Mouse (Mus musculus) midbrain, embryonic 12.5 days (tissue): ENCODE results near the gene Ppp1r12a. TPM values are rescaled to one million over a fixed set of nuclear protein-coding genes. Genes with fewer than 3 reads are reported as not detected.

ENCODE experiments used
- ATAC-seq: fragments of 200-750 bp; cut with Nextera tagmentation; 2 replicates; pipeline ENCODE4 v1.8.0; 2017; ENCODE audit warnings: low read depth, moderate TSS enrichment, moderate library complexity; ENCODE audit not compliant: low FRiP score
- H3K27ac ChIP-seq: fragments of 300-500 bp; sonication (generic); replicated peaks from 2 replicates; pipeline ENCODE4 v1.5.1; 2016; ENCODE audit warnings: mild to moderate bottlenecking
- H3K27me3 ChIP-seq: fragments of 300-500 bp; sonication (generic); 2 replicates; pipeline ENCODE4 v1.6.1; 2016; ENCODE audit warnings: mild to moderate bottlenecking
- H3K36me3 ChIP-seq: fragments of 300-500 bp; sonication (generic); 2 replicates; pipeline ENCODE4 v1.6.1; 2016
- H3K4me1 ChIP-seq: fragments of 300-500 bp; sonication (generic); 2 replicates; pipeline ENCODE4 v1.6.1; 2016
- H3K4me2 ChIP-seq: fragments of 300-500 bp; sonication (generic); replicated peaks from 2 replicates; pipeline ENCODE4 v1.6.1; 2016; ENCODE audit warnings: mild to moderate bottlenecking, moderate library complexity
- H3K4me3 ChIP-seq: fragments of 300-500 bp; sonication (generic); 2 replicates; pipeline ENCODE4 v1.5.1; 2016; ENCODE audit warnings: mild to moderate bottlenecking
- H3K9ac ChIP-seq: fragments of 300-500 bp; sonication (generic); replicated peaks from 2 replicates; pipeline ENCODE4 v1.6.1; 2016; ENCODE audit warnings: mild to moderate bottlenecking, moderate library complexity
- H3K9me3 ChIP-seq: fragments of 300-500 bp; sonication (generic); 2 replicates; pipeline ENCODE4 v1.6.1; 2016; ENCODE audit warnings: mild to moderate bottlenecking
- WGBS: fragments of 180-500 bp; shearing (Covaris S2); methylation state at CpG from one replicate; pipeline ENCODE4 v1.1.7; 2016; 5-methylcytosine and 5-hydroxymethylcytosine counted together
- polyA plus RNA-seq: library from polyadenylated mRNA; unstranded; fragments of >200 nt; fragmentation: Nextera tagmentation; extraction: Ambion mirVana; gene quantifications from 2 replicates; pipeline ENCODE4 v1.2.1, GENCODE M21; 2016

The Ppp1r12a gene
- polyA plus RNA-seq, 1 experiment from 2014 or later = 90.9 TPM

GRCm38 (mm10) chr10:108298841-108299545, 137.0 kb downstream of the Ppp1r12a start:
- Histone ChIP-seq H3K4me3 (no peak overlapping the region), H3K9ac (no peak overlapping the region), H3K27ac (no peak overlapping the region), H3K9me3 (no peaks in the 10 kb centered on the region), H3K27me3 (no peaks in the 10 kb centered on the region), H3K4me2 (no peak overlapping the region), H3K36me3 (no peaks in the 10 kb centered on the region), H3K4me1 (0 out of 2 replicates have a peak, but pooled peaks cover 2% of the 10 kb centered on the region)
- WGBS = 87% methylated on average over 16 of the region's 17 CpGs
- no peak for ATAC-seq

DNA sequence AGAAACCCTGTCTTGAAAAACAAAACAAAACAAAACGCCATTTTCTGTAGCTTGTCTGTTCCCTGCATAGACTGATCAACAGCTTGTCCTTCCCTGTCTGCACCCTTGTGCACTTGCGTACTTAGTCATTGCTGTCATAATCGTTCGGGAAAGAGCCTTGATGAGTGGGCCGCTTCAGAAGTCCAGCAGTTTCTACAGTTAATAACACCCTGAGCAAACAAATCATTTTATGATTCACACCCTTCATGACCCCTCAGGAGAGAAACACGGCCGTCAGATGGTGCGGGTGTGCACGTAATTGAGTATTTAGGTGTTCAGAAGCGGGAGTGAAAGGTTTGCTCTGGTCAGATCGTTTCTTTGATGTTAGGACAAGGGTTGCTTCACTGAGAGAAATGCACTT, 137.8 kb downstream of the Ppp1r12a start:
- H3K36me3 ChIP-seq = no peaks in the 10 kb centered on the region
- no peak overlapping the region for H3K4me2 ChIP-seq
- H3K4me3 ChIP-seq = no peak overlapping the region
- 0 out of 2 replicates have a peak, but pooled peaks cover 2% of the 10 kb centered on the region for H3K4me1 ChIP-seq
- no peaks in the 10 kb centered on the region for H3K27me3 ChIP-seq
- no peak overlapping the region for H3K27ac ChIP-seq
- ATAC-seq = no peak
- no peak overlapping the region for H3K9ac ChIP-seq
- H3K9me3 ChIP-seq = no peaks in the 10 kb centered on the region
- 84% methylated on average over 11 of the region's 11 CpGs for WGBS

GRCm38 (mm10) chr10:108300843-108301242, 138.8 kb downstream of the Ppp1r12a start:
- Histone ChIP-seq H3K4me3 (no peak overlapping the region), H3K36me3 (no peaks in the 10 kb centered on the region), H3K9me3 (no peaks in the 10 kb centered on the region), H3K9ac (no peak overlapping the region), H3K4me2 (peak overlapping the region; percentile 32), H3K27ac (no peak overlapping the region), H3K4me1 (0 out of 2 replicates have a peak, but pooled peaks cover 2% of the 10 kb centered on the region), H3K27me3 (no peaks in the 10 kb centered on the region)
- WGBS = 12% methylated on average over 19 of the region's 19 CpGs
- peak; percentile 66 for ATAC-seq

GRCm38 (mm10) chr10:108307772-108308171, 145.8 kb downstream of the Ppp1r12a start:
- Histone ChIP-seq H3K9ac (no peak overlapping the region), H3K27ac (no peak overlapping the region), H3K36me3 (no peaks in the 10 kb centered on the region), H3K4me3 (no peak overlapping the region), H3K4me1 (no peaks in the 10 kb centered on the region), H3K4me2 (no peak overlapping the region), H3K27me3 (no peaks in the 10 kb centered on the region), H3K9me3 (no peaks in the 10 kb centered on the region)
- no peak for ATAC-seq
- 81% methylated on average over 11 of the region's 11 CpGs for WGBS

- no peaks in the 10 kb centered on the region for H3K36me3 ChIP-seq
- H3K27ac ChIP-seq = no peak overlapping the region
- 93% methylated on average over 5 of the region's 5 CpGs for WGBS
- no peak overlapping the region for H3K4me2 ChIP-seq
- no peak for ATAC-seq
- no peak overlapping the region for H3K9ac ChIP-seq
- H3K4me3 ChIP-seq = no peak overlapping the region
- H3K9me3 ChIP-seq = no peaks in the 10 kb centered on the region
- H3K27me3 ChIP-seq = no peaks in the 10 kb centered on the region
- H3K4me1 ChIP-seq = no peaks in the 10 kb centered on the region
Observed at GRCm38 (mm10) chr10:108310195-108310594, 148.2 kb downstream of the Ppp1r12a start.

DNA sequence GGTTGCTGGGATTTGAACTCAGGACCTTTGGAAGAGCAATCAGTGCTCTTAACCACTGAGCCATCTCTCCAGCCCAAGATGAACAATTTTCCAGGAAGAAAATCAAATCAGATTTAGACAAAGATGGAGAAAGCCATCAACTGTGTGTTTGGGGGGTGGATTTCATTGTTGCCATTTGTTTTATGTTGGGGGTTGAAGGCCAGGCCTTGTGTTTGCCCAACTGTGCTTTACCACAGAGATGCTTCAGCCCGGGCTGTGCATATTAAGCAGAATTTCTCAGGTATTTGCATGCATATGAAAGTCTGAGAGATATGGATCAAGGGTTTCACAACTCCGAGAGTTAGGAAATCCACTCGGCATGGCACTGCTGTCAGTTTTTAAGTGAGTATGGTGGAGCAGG, 149.4 kb downstream of the Ppp1r12a start:
- H3K4me2 ChIP-seq = no peak overlapping the region
- no peak for ATAC-seq
- WGBS = 90% methylated on average over 3 of the region's 3 CpGs

DNA sequence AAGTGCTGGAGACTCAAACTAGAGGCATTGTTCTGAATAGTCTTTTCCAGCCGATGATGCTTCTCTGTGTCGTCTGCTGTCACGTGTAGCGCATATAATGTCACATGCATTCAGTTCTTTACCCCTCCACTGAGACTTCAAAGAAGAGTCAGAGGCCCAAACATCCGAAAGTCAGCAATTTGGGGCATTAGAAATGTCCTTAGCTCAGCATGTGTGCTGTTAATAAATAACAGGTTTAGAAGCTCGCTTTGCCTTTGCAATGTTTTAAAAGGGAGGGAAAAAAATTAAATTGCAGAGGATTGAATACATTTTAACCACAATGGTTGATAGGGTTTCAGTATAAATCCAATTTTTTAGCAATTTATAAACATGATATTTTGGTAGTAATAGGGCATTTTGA, 151.9 kb downstream of the Ppp1r12a start:
- WGBS = 73% methylated on average over 6 of the region's 6 CpGs
- ATAC-seq = no peak
- no peak overlapping the region for H3K4me2 ChIP-seq

More for the DNA sequence above, 149.4 kb downstream of the Ppp1r12a start:
- H3K36me3 ChIP-seq = no peaks in the 10 kb centered on the region
- no peaks in the 10 kb centered on the region for H3K27me3 ChIP-seq
- no peak overlapping the region for H3K27ac ChIP-seq
- H3K4me3 ChIP-seq = no peak overlapping the region
- H3K9me3 ChIP-seq = no peaks in the 10 kb centered on the region
- H3K4me1 ChIP-seq = no peaks in the 10 kb centered on the region
- no peak overlapping the region for H3K9ac ChIP-seq

DNA sequence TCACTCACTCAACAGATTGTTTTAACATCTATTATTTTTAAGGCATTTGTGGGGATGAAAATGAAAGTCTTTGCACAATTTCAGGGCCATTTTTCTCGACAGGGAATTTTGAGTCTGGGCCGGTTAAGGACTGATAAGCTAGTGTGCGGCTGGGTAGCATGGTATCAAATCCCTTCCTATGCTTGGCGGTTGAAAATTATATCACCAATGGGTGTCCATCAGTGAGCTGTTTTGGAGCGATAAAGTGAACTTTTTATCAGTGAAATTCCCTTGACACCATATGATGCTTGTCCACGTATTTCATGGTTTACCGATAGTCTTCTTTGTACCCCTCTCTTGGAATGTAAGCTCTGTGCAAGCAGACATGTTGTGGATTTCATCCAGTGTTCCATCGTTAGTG, 152.4 kb downstream of the Ppp1r12a start:
- Histone ChIP-seq H3K4me1 (no peaks in the 10 kb centered on the region), H3K36me3 (no peaks in the 10 kb centered on the region), H3K9me3 (no peaks in the 10 kb centered on the region), H3K4me2 (no peak overlapping the region), H3K27me3 (no peaks in the 10 kb centered on the region), H3K9ac (no peak overlapping the region), H3K27ac (no peak overlapping the region), H3K4me3 (no peak overlapping the region)
- no peak for ATAC-seq
- 94% methylated on average over 8 of the region's 8 CpGs for WGBS

More for the DNA sequence above, 151.9 kb downstream of the Ppp1r12a start:
- Histone ChIP-seq H3K27me3 (no peaks in the 10 kb centered on the region), H3K9ac (no peak overlapping the region), H3K4me1 (no peaks in the 10 kb centered on the region), H3K36me3 (no peaks in the 10 kb centered on the region), H3K4me3 (no peak overlapping the region), H3K9me3 (no peaks in the 10 kb centered on the region), H3K27ac (no peak overlapping the region)

- Histone ChIP-seq H3K36me3 (no peaks in the 10 kb centered on the region), H3K27ac (no peak overlapping the region), H3K9me3 (no peaks in the 10 kb centered on the region), H3K4me1 (no peaks in the 10 kb centered on the region), H3K4me2 (no peak overlapping the region), H3K27me3 (no peaks in the 10 kb centered on the region), H3K9ac (no peak overlapping the region), H3K4me3 (no peak overlapping the region)
- WGBS = 96% methylated on average over 7 of the region's 7 CpGs
- no peak for ATAC-seq
Observed at GRCm38 (mm10) chr10:108315236-108315635, 153.2 kb downstream of the Ppp1r12a start.

DNA sequence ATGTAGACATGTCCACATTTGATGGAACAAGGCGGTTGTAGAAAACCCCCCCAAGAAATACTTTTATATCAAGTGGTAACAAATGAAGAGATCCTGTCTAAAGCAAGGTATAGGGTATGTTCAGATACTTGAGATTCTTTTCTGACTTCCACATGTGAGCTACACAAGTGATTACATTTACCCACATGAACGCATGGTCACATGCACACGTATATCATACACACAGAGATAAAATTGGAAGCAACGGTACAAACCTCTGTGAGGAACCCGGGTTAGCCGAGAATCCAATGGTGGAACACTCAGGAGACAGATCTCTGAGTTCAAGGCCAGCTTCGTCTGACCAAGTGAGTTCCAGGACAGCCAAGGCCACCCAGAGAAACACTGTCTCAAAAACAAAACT, 166.4 kb downstream of the Ppp1r12a start:
- WGBS = 88% methylated on average over 7 of the region's 7 CpGs
- Histone ChIP-seq H3K9me3 (no peaks in the 10 kb centered on the region), H3K4me3 (no peak overlapping the region), H3K27ac (no peak overlapping the region), H3K4me1 (peaks cover 6% of the 10 kb centered on the region; the same call in 1 of the 2 replicates), H3K27me3 (peaks cover 24% of the 10 kb centered on the region), H3K4me2 (no peak overlapping the region), H3K9ac (no peak overlapping the region), H3K36me3 (no peaks in the 10 kb centered on the region)
- no peak for ATAC-seq

GRCm38 (mm10) chr10:108328983-108329382, 167.0 kb downstream of the Ppp1r12a start:
- 88% methylated on average over 12 of the region's 12 CpGs for WGBS
- no peak for ATAC-seq
- Histone ChIP-seq H3K27ac (no peak overlapping the region), H3K36me3 (no peaks in the 10 kb centered on the region), H3K27me3 (peaks cover 24% of the 10 kb centered on the region), H3K4me3 (no peak overlapping the region), H3K9me3 (no peaks in the 10 kb centered on the region), H3K9ac (no peak overlapping the region), H3K4me1 (peaks cover 12% of the 10 kb centered on the region), H3K4me2 (no peak overlapping the region)

GRCm38 (mm10) chr10:108329771-108330170, 167.8 kb downstream of the Ppp1r12a start:
- Histone ChIP-seq H3K9me3 (no peaks in the 10 kb centered on the region), H3K36me3 (no peaks in the 10 kb centered on the region), H3K4me2 (no peak overlapping the region), H3K27me3 (peaks cover 24% of the 10 kb centered on the region), H3K4me3 (no peak overlapping the region), H3K27ac (no peak overlapping the region), H3K9ac (no peak overlapping the region), H3K4me1 (peaks cover 14% of the 10 kb centered on the region)
- no peak for ATAC-seq
- 93% methylated on average over 5 of the region's 5 CpGs for WGBS

DNA sequence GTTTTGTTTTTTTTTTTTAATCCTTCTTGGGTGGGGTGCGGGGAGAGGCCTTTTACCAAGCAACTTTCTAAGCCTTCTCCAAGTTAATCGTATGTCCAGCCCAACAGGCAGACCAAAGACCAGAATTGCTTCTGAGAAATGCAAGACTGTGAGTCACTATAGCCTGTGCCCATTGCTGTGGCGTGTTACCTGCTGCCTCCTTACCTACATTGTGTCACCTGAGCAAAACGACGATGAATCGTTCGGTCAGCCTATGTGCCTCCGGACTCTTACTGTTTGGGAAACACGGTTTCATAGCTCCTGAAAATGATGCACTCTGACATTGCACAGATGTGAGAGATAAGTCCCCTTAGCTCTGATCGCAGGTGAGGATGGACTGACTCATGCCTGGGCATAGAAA, 169.0 kb downstream of the Ppp1r12a start:
- H3K4me3 ChIP-seq = no peak overlapping the region
- H3K27ac ChIP-seq = no peak overlapping the region
- WGBS = 8% methylated on average over 10 of the region's 10 CpGs
- H3K9ac ChIP-seq = no peak overlapping the region
- H3K36me3 ChIP-seq = no peaks in the 10 kb centered on the region
- H3K9me3 ChIP-seq = no peaks in the 10 kb centered on the region
- H3K4me2 ChIP-seq = peak overlapping the region; percentile 91; the same call in 1 of the 2 replicates
- ATAC-seq = no peak
- H3K27me3 ChIP-seq = peaks cover 24% of the 10 kb centered on the region
- peaks cover 14% of the 10 kb centered on the region for H3K4me1 ChIP-seq
